In the genomic region with DNA sequence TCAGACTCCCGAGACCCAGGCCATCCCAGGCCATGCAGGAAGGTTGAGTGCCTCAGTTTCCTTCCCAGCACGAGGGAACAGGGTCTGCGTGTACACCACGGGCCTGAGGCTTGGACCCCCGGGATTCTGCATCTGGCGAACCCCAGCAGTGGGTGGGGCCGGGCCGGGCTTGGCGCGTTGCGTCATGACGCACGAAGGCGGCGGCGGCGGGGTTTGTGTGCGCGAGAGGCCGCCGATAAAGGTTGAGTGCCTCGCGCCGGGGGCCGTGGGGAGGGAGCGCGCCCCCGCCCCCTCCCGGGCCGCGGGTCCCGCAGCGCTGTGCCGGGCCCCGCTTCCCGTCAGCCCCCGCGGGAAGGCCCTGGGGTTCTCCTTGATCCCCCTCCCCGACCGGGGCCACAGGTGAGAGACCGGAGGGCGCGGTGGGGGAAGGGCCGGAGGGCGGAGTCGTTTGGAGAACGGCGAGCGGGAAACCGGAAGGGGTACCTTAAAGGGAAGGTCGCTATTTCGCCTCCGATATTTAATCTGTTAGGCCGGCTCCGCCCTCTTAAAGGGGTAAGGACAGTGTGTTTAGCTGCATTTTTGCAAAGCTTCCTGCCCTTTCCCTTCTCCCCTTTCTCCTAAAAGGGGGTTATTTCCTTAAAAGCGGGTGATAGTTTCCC, we compare ENCODE assay signal across 1 mouse cellular context.
A peak's percentile ranks its signal among the peaks of the same experiment; 100 is the strongest.
TF ChIP-seq lines count a peak whose summit lies in the region.

A gene (plus strand): TSS at position 211 of the 659 bp plus-strand sequence.

TF ChIP-seq in MEL, 35 proteins besides CTCF, POLR2A, EP300 and RAD21 (continued from another document):
- TF ChIP-seq BHLHE40 (IDR thresholded peaks at IDR 0.05; ENCODE audit: borderline replicate concordance, low read depth, low read length) (no peak), CHD1 (IDR thresholded peaks at IDR 0.05; ENCODE audit: low read depth, low read length) (no peak), RCOR1 (IDR thresholded peaks at IDR 0.05; ENCODE audit: low read depth, low read length) (no peak), ZNF384 (IDR thresholded peaks at IDR 0.05; ENCODE audit: low read depth, low read length) (no peak), POLR2AphosphoS5 (IDR thresholded peaks at IDR 0.05; ENCODE audit: borderline replicate concordance, low read depth, low read length) (no peak), ELF1 (IDR thresholded peaks at IDR 0.05; ENCODE audit: low read depth, low read length) (peak; percentile 92), NRF1 (IDR thresholded peaks at IDR 0.05; ENCODE audit: insufficient read depth, low read depth, low read length, poor library complexity, severe bottlenecking) (no peak; the same call in 1 of the 2 replicates), CHD2 (IDR thresholded peaks at IDR 0.05; ENCODE audit: low read length) (no peak), SIN3A (IDR thresholded peaks at IDR 0.05; ENCODE audit: low read length) (peak; percentile 87; the same call in 1 of the 2 replicates), JUND (IDR thresholded peaks at IDR 0.05; ENCODE audit: low read depth, low read length) (no peak), E2F4 (IDR thresholded peaks at IDR 0.05; ENCODE audit: borderline replicate concordance, low read depth, low read length) (no peak), HCFC1 (IDR thresholded peaks at IDR 0.05; ENCODE audit: low read depth, low read length) (peak; percentile 80)
